Mouse (Mus musculus): ENCODE measurements around the gene Apobec4. TPM values are rescaled to one million over a fixed set of nuclear protein-coding genes. Genes with fewer than 3 reads are reported as not detected.

Gene Apobec4
- polyA plus RNA-seq, 1 experiment from 2014 or later: not detected

GRCm38 (mm10) chr1:152795688-152796255 is 45.4 kb downstream of the Apobec4 start:
- no peaks in the 10 kb centered on the region for H3K36me3 ChIP-seq (ENCODE audit: control insufficient read depth, insufficient read depth, low read length)
- no peak overlapping the region for H3K27ac ChIP-seq (replicated peaks in 1 of 2; ENCODE audit: control insufficient read depth in 1 of 2, insufficient read depth in 1 of 2, low read depth in 2 of 2, low read length in 2 of 2)
- no peaks in the 10 kb centered on the region for H3K9me3 ChIP-seq (ENCODE audit: control insufficient read depth, low read length)
- H3K4me1 ChIP-seq (ENCODE audit: control insufficient read depth in 2 of 2, insufficient read depth in 2 of 2, low read length in 2 of 2): peaks cover 16 to 27% of the 10 kb centered on the region in 2 experiments
- no peak overlapping the region for H3K4me2 ChIP-seq (ENCODE audit: low read length)
- no peak overlapping the region for H3K9ac ChIP-seq (ENCODE audit: low read length)
- 52% methylated on average over 8 of the region's 8 CpGs for WGBS
- no peak for ATAC-seq (ENCODE audit: insufficient number of reproducible peaks, insufficient read depth, low FRiP score, low read depth)
- H3K27me3 ChIP-seq (ENCODE audit: control insufficient read depth, insufficient read depth, low read length): no peaks in the 10 kb centered on the region
- no peak overlapping the region for H3K4me3 ChIP-seq (ENCODE audit: control insufficient read depth in 1 of 2, insufficient read depth in 1 of 2, low read depth in 1 of 2, low read length in 2 of 2)

GRCm38 (mm10) chr1:152796683-152797263 is 46.4 kb downstream of the Apobec4 start:
- Histone ChIP-seq H3K9me3 (ENCODE audit: control insufficient read depth, low read length) (no peaks in the 10 kb centered on the region), H3K9ac (ENCODE audit: low read length) (no peak overlapping the region), H3K4me2 (ENCODE audit: low read length) (no peak overlapping the region), H3K27me3 (ENCODE audit: control insufficient read depth, insufficient read depth, low read length) (no peaks in the 10 kb centered on the region), H3K4me3 (ENCODE audit: control insufficient read depth in 1 of 2, insufficient read depth in 1 of 2, low read depth in 1 of 2, low read length in 2 of 2) (no peak overlapping the region), H3K4me1 (ENCODE audit: control insufficient read depth in 2 of 2, insufficient read depth in 2 of 2, low read length in 2 of 2) (peaks cover 9 to 19% of the 10 kb centered on the region in 2 experiments; a peak in 3 of 4 replicates), H3K27ac (replicated peaks in 1 of 2; ENCODE audit: control insufficient read depth in 1 of 2, insufficient read depth in 1 of 2, low read depth in 2 of 2, low read length in 2 of 2) (no peak overlapping the region), H3K36me3 (ENCODE audit: control insufficient read depth, insufficient read depth, low read length) (no peaks in the 10 kb centered on the region)
- WGBS: 81% methylated on average over 8 of the region's 8 CpGs
- no peak for ATAC-seq (ENCODE audit: insufficient number of reproducible peaks, insufficient read depth, low FRiP score, low read depth)

GRCm38 (mm10) chr1:152798125-152798524 is 47.8 kb downstream of the Apobec4 start:
- peak; percentile 42; the same call in 1 of the 2 replicates for ATAC-seq (ENCODE audit: insufficient number of reproducible peaks, insufficient read depth, low FRiP score, low read depth)
- Histone ChIP-seq H3K27ac (replicated peaks in 1 of 2; ENCODE audit: control insufficient read depth in 1 of 2, insufficient read depth in 1 of 2, low read depth in 2 of 2, low read length in 2 of 2) (peak overlapping the region in 1 of 2 experiments; percentile 66; a peak in 2 of 4 replicates), H3K9ac (ENCODE audit: low read length) (no peak overlapping the region), H3K36me3 (ENCODE audit: control insufficient read depth, insufficient read depth, low read length) (no peaks in the 10 kb centered on the region), H3K4me1 (ENCODE audit: control insufficient read depth in 2 of 2, insufficient read depth in 2 of 2, low read length in 2 of 2) (peaks cover 9 to 16% of the 10 kb centered on the region in 2 experiments; a peak in 3 of 4 replicates), H3K4me2 (ENCODE audit: low read length) (no peak overlapping the region), H3K4me3 (ENCODE audit: control insufficient read depth in 1 of 2, insufficient read depth in 1 of 2, low read depth in 1 of 2, low read length in 2 of 2) (no peak overlapping the region), H3K27me3 (ENCODE audit: control insufficient read depth, insufficient read depth, low read length) (no peaks in the 10 kb centered on the region), H3K9me3 (ENCODE audit: control insufficient read depth, low read length) (no peaks in the 10 kb centered on the region)
- WGBS: 60% methylated on average over 9 of the region's 9 CpGs

DNA sequence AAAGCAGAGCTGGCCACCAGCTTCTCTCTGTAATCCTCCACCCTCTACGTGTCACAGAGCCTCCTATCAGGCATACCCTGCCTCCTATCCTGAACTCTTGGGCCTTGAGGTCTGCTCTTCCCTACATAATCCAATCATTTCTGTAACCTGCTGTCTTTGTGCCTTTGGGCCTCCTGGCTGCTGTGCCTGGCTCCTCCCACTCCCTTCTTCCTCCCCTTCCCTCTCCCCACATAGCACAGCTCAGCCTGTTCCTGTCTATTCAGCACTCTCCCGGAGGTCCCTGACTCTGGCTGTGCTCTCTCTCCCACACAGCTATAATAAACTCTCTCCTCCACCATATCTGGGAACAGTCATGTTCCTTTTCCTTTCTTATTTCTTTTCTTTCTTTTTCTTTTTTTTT is 49.5 kb downstream of the Apobec4 start, which contains the start of gene Ncf2:
Gene Ncf2 (plus strand): TSS at position 298 of the 400 bp plus-strand sequence.
- Histone ChIP-seq H3K9me3 (ENCODE audit: control insufficient read depth, low read length) (no peaks in the 10 kb centered on the region), H3K4me3 (ENCODE audit: control insufficient read depth in 1 of 2, insufficient read depth in 1 of 2, low read depth in 1 of 2, low read length in 2 of 2) (no peak within 1 kb of the TSS), H3K4me1 (ENCODE audit: control insufficient read depth in 2 of 2, insufficient read depth in 2 of 2, low read length in 2 of 2) (peaks cover 6 to 11% of the 10 kb centered on the region in 2 experiments; a peak in 3 of 4 replicates), H3K27ac (replicated peaks in 1 of 2; ENCODE audit: control insufficient read depth in 1 of 2, insufficient read depth in 1 of 2, low read depth in 2 of 2, low read length in 2 of 2) (peak within 1 kb of the TSS; percentile 66 to 67), H3K9ac (ENCODE audit: low read length) (no peak within 1 kb of the TSS), H3K27me3 (ENCODE audit: control insufficient read depth, insufficient read depth, low read length) (no peaks in the 10 kb centered on the region), H3K36me3 (ENCODE audit: control insufficient read depth, insufficient read depth, low read length) (no peaks in the 10 kb centered on the region), H3K4me2 (ENCODE audit: low read length) (peak within 1 kb of the TSS; percentile 31; the same call in 1 of the 2 replicates)
- 12% methylated on average over 2 of the region's 2 CpGs for WGBS
- ATAC-seq (ENCODE audit: insufficient number of reproducible peaks, insufficient read depth, low FRiP score, low read depth): peak; percentile 83

GRCm38 (mm10) chr1:152800633-152801176 is 50.4 kb downstream of the Apobec4 start:
- Histone ChIP-seq H3K36me3 (ENCODE audit: control insufficient read depth, insufficient read depth, low read length) (no peaks in the 10 kb centered on the region), H3K27ac (replicated peaks in 1 of 2; ENCODE audit: control insufficient read depth in 1 of 2, insufficient read depth in 1 of 2, low read depth in 2 of 2, low read length in 2 of 2) (peak overlapping the region; percentile 30 to 66; a peak in 2 of 4 replicates), H3K27me3 (ENCODE audit: control insufficient read depth, insufficient read depth, low read length) (no peaks in the 10 kb centered on the region), H3K9ac (ENCODE audit: low read length) (no peak overlapping the region), H3K4me2 (ENCODE audit: low read length) (peak overlapping the region; percentile 31; the same call in 1 of the 2 replicates), H3K4me1 (ENCODE audit: control insufficient read depth in 2 of 2, insufficient read depth in 2 of 2, low read length in 2 of 2) (peaks cover 6 to 11% of the 10 kb centered on the region in 2 experiments; a peak in 3 of 4 replicates), H3K9me3 (ENCODE audit: control insufficient read depth, low read length) (no peaks in the 10 kb centered on the region), H3K4me3 (ENCODE audit: control insufficient read depth in 1 of 2, insufficient read depth in 1 of 2, low read depth in 1 of 2, low read length in 2 of 2) (no peak overlapping the region)
- no peak for ATAC-seq (ENCODE audit: insufficient number of reproducible peaks, insufficient read depth, low FRiP score, low read depth)
- WGBS: 81% methylated on average over 13 of the region's 13 CpGs

DNA sequence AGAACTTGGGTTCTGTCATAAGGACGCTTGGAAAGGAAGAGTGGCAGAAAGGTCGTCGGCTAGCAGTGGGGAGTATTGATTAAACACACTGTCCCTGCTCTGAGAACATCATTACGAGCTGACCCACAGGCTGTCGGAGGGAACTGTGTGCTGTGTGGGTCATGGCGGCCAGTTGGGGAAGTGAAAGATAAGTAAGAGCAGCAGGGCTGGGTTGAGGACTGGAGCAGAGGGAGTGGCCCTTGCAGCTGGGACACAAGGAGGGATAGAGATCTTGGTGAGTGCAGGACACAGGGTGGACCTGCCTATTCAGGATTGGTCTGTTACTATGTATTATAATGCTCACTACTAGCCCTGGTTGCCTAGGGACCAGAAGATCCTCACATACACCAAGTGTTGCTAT is 54.6 kb downstream of the Apobec4 start:
- 68% methylated on average over 6 of the region's 6 CpGs for WGBS
- no peak for ATAC-seq (ENCODE audit: insufficient number of reproducible peaks, insufficient read depth, low FRiP score, low read depth)
- H3K27me3 ChIP-seq (ENCODE audit: control insufficient read depth, insufficient read depth, low read length): no peaks in the 10 kb centered on the region
- no peak overlapping the region for H3K9ac ChIP-seq (ENCODE audit: low read length)
- H3K4me1 ChIP-seq (ENCODE audit: control insufficient read depth in 2 of 2, insufficient read depth in 2 of 2, low read length in 2 of 2): peaks cover 4 to 6% of the 10 kb centered on the region in 2 experiments; a peak in 2 of 4 replicates
- H3K27ac ChIP-seq (replicated peaks in 1 of 2; ENCODE audit: control insufficient read depth in 1 of 2, insufficient read depth in 1 of 2, low read depth in 2 of 2, low read length in 2 of 2): no peak overlapping the region
- H3K4me2 ChIP-seq (ENCODE audit: low read length): no peak overlapping the region
- H3K36me3 ChIP-seq (ENCODE audit: control insufficient read depth, insufficient read depth, low read length): no peaks in the 10 kb centered on the region
- H3K4me3 ChIP-seq (ENCODE audit: control insufficient read depth in 1 of 2, insufficient read depth in 1 of 2, low read depth in 1 of 2, low read length in 2 of 2): no peak overlapping the region
- no peaks in the 10 kb centered on the region for H3K9me3 ChIP-seq (ENCODE audit: control insufficient read depth, low read length)
